Comparison of ENCODE assay signal across 8 mouse cellular contexts in the genomic region with DNA sequence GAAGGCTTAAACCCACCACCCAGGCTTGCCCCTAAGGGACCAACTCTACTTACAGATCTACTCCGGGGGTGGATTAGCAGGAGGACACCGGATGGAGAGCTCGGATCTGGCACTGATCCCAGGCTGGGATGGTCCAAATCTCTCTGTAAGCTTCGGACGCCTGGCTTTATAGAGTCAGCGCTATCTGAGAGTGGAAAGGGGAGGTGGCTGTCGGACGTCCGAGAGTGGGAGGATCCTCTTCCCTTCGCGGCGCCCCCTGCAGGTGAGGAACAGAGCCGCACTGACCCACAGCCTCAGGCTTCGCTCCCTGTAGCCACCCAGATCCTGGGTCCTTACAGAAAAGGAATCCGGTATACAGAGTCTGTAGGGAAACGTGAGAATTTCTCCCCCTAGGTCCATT. TPM values are rescaled to one million over a fixed set of nuclear protein-coding genes. Genes with fewer than 3 reads are reported as not detected.
DNase-seq lines count a peak whose midpoint lies in the region; ATAC-seq and TF ChIP-seq lines count a peak whose summit lies in the region.

Gene Myh11, minus strand, starts transcription at position 150 of the 400 bp plus-strand sequence.

- no peaks in the 10 kb centered on the region for H3K9me3 ChIP-seq in liver, postnatal 0 days (ENCODE audit: low read length)
- H3K9me3 ChIP-seq in neural tube, embryonic 14.5 days (ENCODE audit: control insufficient read depth, low read length), result no peaks in the 10 kb centered on the region

- 22% methylated on average over 16 of the region's 16 CpGs for WGBS in thymus, adult 2 months
- 8% methylated on average over 16 of the region's 16 CpGs for WGBS in liver, postnatal 0 days (ENCODE audit: insufficient replicate concordance)
- WGBS in neural tube, embryonic 14.5 days, result 5% methylated on average over 15 of the region's 16 CpGs

- no peak within 1 kb of the TSS for H3K9ac ChIP-seq in liver, postnatal 0 days (replicated peaks)
- peak within 1 kb of the TSS; percentile 34; the same call in 1 of the 2 replicates for H3K9ac ChIP-seq in neural tube, embryonic 14.5 days (replicated peaks; ENCODE audit: low read depth, low read length)

- H3K4me1 ChIP-seq in thymus, adult 2 months (replicated peaks; ENCODE audit: control insufficient read depth, insufficient read depth, low read length), result no peaks in the 10 kb centered on the region
- H3K4me1 ChIP-seq in liver, postnatal 0 days (ENCODE audit: insufficient read depth), result peaks cover 6% of the 10 kb centered on the region; the same call in 1 of the 2 replicates
- H3K4me1 ChIP-seq in neural tube, embryonic 14.5 days (ENCODE audit: control insufficient read depth, insufficient read depth, low read length), result 0 out of 2 replicates have a peak, but pooled peaks cover 3% of the 10 kb centered on the region

- no peak for TF ChIP-seq POLR2A in thymus, adult 2 months (IDR thresholded peaks at IDR 0.05; ENCODE audit: control insufficient read depth, extremely low read depth, insufficient read depth, low read length, poor library complexity)

- no peaks in the 10 kb centered on the region for H3K36me3 ChIP-seq in thymus, adult 2 months (ENCODE audit: control insufficient read depth, insufficient read depth, low read length)
- H3K36me3 ChIP-seq in liver, postnatal 0 days (replicated peaks; ENCODE audit: insufficient read depth, low read length), result no peaks in the 10 kb centered on the region
- H3K36me3 ChIP-seq in neural tube, embryonic 14.5 days (ENCODE audit: control insufficient read depth, insufficient read depth, low read length), result no peaks in the 10 kb centered on the region

- H3K27ac ChIP-seq in thymus, adult 2 months (ENCODE audit: control insufficient read depth, insufficient read depth, low read length), result no peak within 1 kb of the TSS
- no peak within 1 kb of the TSS for H3K27ac ChIP-seq in liver, postnatal 0 days (ENCODE audit: low read depth)
- H3K27ac ChIP-seq in neural tube, embryonic 14.5 days (ENCODE audit: low read depth, low read length), result no peak within 1 kb of the TSS

- peak; percentile 77 for ATAC-seq in liver, postnatal 0 days
- ATAC-seq in neural tube, embryonic 14.5 days (ENCODE audit: low read depth), result peak; percentile 73

- no peak for TF ChIP-seq EP300 in liver, postnatal 0 days (IDR thresholded peaks at IDR 0.05; ENCODE audit: low read depth)

- no peaks in the 10 kb centered on the region; the same call in 1 of the 2 replicates for H3K27me3 ChIP-seq in thymus, adult 2 months (ENCODE audit: control insufficient read depth, insufficient read depth, low read length)
- peaks cover 20% of the 10 kb centered on the region for H3K27me3 ChIP-seq in liver, postnatal 0 days (ENCODE audit: insufficient read depth, low read length)
- H3K27me3 ChIP-seq in neural tube, embryonic 14.5 days (ENCODE audit: control insufficient read depth, insufficient read depth, low read length), result no peaks in the 10 kb centered on the region

- H3K4me2 ChIP-seq in liver, postnatal 0 days (ENCODE audit: low read depth, low read length), result peak within 1 kb of the TSS; percentile 58
- peak within 1 kb of the TSS; percentile 50 for H3K4me2 ChIP-seq in neural tube, embryonic 14.5 days (ENCODE audit: low read depth, low read length)

- H3K4me3 ChIP-seq in thymus, adult 2 months (ENCODE audit: control insufficient read depth, insufficient read depth, low read length), result no peak within 1 kb of the TSS
- H3K4me3 ChIP-seq in liver, postnatal 0 days (ENCODE audit: low read depth, low read length), result no peak within 1 kb of the TSS
- peak within 1 kb of the TSS; percentile 21; the same call in 1 of the 2 replicates for H3K4me3 ChIP-seq in neural tube, embryonic 14.5 days (ENCODE audit: low read depth, low read length)

- DNase-seq in thymus, adult 2 months, result peak; percentile 27
- DNase-seq in thymus, adult 18-20 months, result no peak
- DNase-seq in embryo, embryonic 9.5 days (ENCODE audit: extremely low spot score), result peak; percentile 62
- DNase-seq in heart, adult 18-20 months, result peak; percentile 83 to 85
- DNase-seq in kidney, adult 11 months, result peak; percentile 41
- peak; percentile 77 for DNase-seq in liver, postnatal 0 days
- peak; percentile 22 for DNase-seq in thymus, postnatal 25 days

- peak; percentile 36; the same call in 1 of the 2 replicates for TF ChIP-seq CTCF in thymus, adult 2 months (IDR thresholded peaks at IDR 0.05; ENCODE audit: borderline replicate concordance, control insufficient read depth, extremely low read depth, insufficient read depth, low read length, poor library complexity)
- TF ChIP-seq CTCF in liver, postnatal 0 days (IDR thresholded peaks at IDR 0.05; ENCODE audit: low read depth), result peak; percentile 74

RNA-seq across cellular contexts. Expression of gene Myh11, which starts in this region (rescaled TPM):
- polyA plus RNA-seq in thymus, adult 2 months (2012; rRNA removed), result 5.0 and 5.2 TPM in 2 replicates
- 10 to 100 TPM; 25.1 to 28.1 TPM for total RNA-seq in heart, adult 18-20 months (2021)
- polyA plus RNA-seq in liver, postnatal 0 days (2015; fragmentation: Nextera tagmentation; extraction: Ambion mirVana), result 0.36 TPM in 2 replicates
- 0.09 and 0.45 TPM in 2 replicates for polyA plus RNA-seq in neural tube, embryonic 14.5 days (2014; fragmentation: Nextera tagmentation; extraction: Ambion mirVana)

Comparison
In these comparisons a context has a peak if more than half of its experiments do, and no peak if none do; other contexts are left out.
1. DNase-seq: peak in thymus, adult 2 months (single experiment), embryo, embryonic 9.5 days (single experiment), heart, adult 18-20 months (2 of 2), kidney, adult 11 months (single experiment) and thymus, postnatal 25 days (single experiment); none in thymus, adult 18-20 months (0 of 2).
2. Peak in DNase-seq, ATAC-seq and H3K4me2 ChIP-seq in liver, postnatal 0 days; RNA of the gene not detected or under 1 TPM.
3. Peak in ATAC-seq, H3K4me3 ChIP-seq, H3K9ac ChIP-seq and H3K4me2 ChIP-seq in neural tube, embryonic 14.5 days; RNA of the gene not detected or under 1 TPM.